Comparison of ENCODE assay signal across 9 mouse cellular contexts in genomic region chr1:163314829-163315301, GRCm38 (mm10). TPM values are rescaled to one million over a fixed set of nuclear protein-coding genes. Genes with fewer than 3 reads are reported as not detected.
DNase-seq lines count a peak whose midpoint lies in the region.
"Had no signal": no experiment of that assay in that cellular context is flagged by ENCODE, and none has a peak within 500 bp of the region (broad histone marks: within the 10 kb centered on the region; RNA-seq: fewer than 3 reads in every experiment).

No protein-coding gene starts in this region.

- H3K27ac ChIP-seq in heart, embryonic 10.5 days, result peak overlapping the region; percentile 69; the same call in 1 of the 2 replicates
- peak overlapping the region; percentile 75 for H3K27ac ChIP-seq in hindbrain, embryonic 10.5 days
- peak overlapping the region; percentile 38; the same call in 1 of the 2 replicates for H3K27ac ChIP-seq in midbrain, embryonic 10.5 days (replicated peaks)

- peak overlapping the region; percentile 73 for H3K4me3 ChIP-seq in heart, embryonic 10.5 days
- peak overlapping the region; percentile 65 for H3K4me3 ChIP-seq in hindbrain, embryonic 10.5 days
- H3K4me3 ChIP-seq in midbrain, embryonic 10.5 days, result peak overlapping the region; percentile 65

- H3K27me3 ChIP-seq in heart, embryonic 10.5 days (ENCODE audit: insufficient read depth, poor library complexity, severe bottlenecking), result peaks cover 52% of the 10 kb centered on the region
- H3K27me3 ChIP-seq in hindbrain, embryonic 10.5 days (ENCODE audit: insufficient read depth, poor library complexity, severe bottlenecking), result peaks cover 80% of the 10 kb centered on the region
- H3K27me3 ChIP-seq in midbrain, embryonic 10.5 days (ENCODE audit: low read depth, poor library complexity, severe bottlenecking), result peaks cover 80% of the 10 kb centered on the region

- no peaks in the 10 kb centered on the region for H3K36me3 ChIP-seq in heart, embryonic 10.5 days
- H3K36me3 ChIP-seq in hindbrain, embryonic 10.5 days, result no peaks in the 10 kb centered on the region
- no peaks in the 10 kb centered on the region for H3K36me3 ChIP-seq in midbrain, embryonic 10.5 days

- 2% methylated on average over 23 of the region's 23 CpGs for WGBS in heart, embryonic 10.5 days
- WGBS in hindbrain, embryonic 10.5 days, result under 1% methylated on average over 23 of the region's 23 CpGs
- under 1% methylated on average over 23 of the region's 23 CpGs for whole genome bisulfite sequencing in midbrain, embryonic 10.5 days

- H3K9me3 ChIP-seq in heart, embryonic 10.5 days, result no peaks in the 10 kb centered on the region
- H3K9me3 ChIP-seq in hindbrain, embryonic 10.5 days, result no peaks in the 10 kb centered on the region
- H3K9me3 ChIP-seq in midbrain, embryonic 10.5 days (replicated peaks), result no peaks in the 10 kb centered on the region

- peaks cover 20% of the 10 kb centered on the region for H3K4me1 ChIP-seq in heart, embryonic 10.5 days
- peaks cover 38% of the 10 kb centered on the region for H3K4me1 ChIP-seq in hindbrain, embryonic 10.5 days (replicated peaks)
- H3K4me1 ChIP-seq in midbrain, embryonic 10.5 days, result peaks cover 43% of the 10 kb centered on the region

- DNase-seq in heart, embryonic 10.5 days (ENCODE audit: low spot score), result no peak
- DNase-seq in heart, adult 8-10 months (ENCODE audit: low spot score), result no peak
- DNase-seq in NIH3T3 (ENCODE audit: low read depth), result peak; percentile 87
- peak; percentile 67 for DNase-seq in hindbrain, embryonic 10.5 days (ENCODE audit: low spot score)
- DNase-seq in midbrain, embryonic 10.5 days (ENCODE audit: low spot score), result peak; percentile 55
- DNase-seq in right cerebral cortex, adult 2 months (ENCODE audit: low spot score in 2 of 2), result no peak
- DNase-seq in cerebellum, adult 9-11 months, result no peak
- DNase-seq in frontal cortex, postnatal 14 days (ENCODE audit: low spot score in 2 of 2), result no peak
- DNase-seq: lung, postnatal 14 days had no signal

RNA-seq across cellular contexts. Expression of gene Prrx1, which starts 1.4 kb away (rescaled TPM):
- 7.9 and 20.3 TPM in 2 replicates for polyA plus RNA-seq in heart, embryonic 10.5 days (2016; fragmentation: Nextera tagmentation; extraction: Ambion mirVana)
- total RNA-seq in heart, adult 8-10 months (2022), result 10 to 100 TPM; 29.1 to 33.6 (median 30.5) TPM
- polyA plus RNA-seq in hindbrain, embryonic 10.5 days (2016; fragmentation: Nextera tagmentation; extraction: Ambion mirVana), result 28.9 and 33.1 TPM in 2 replicates
- 14.8 and 16.5 TPM in 2 replicates for polyA plus RNA-seq in midbrain, embryonic 10.5 days (2016; fragmentation: Nextera tagmentation; extraction: Ambion mirVana)

Comparison
In these comparisons a context has a peak if more than half of its experiments do, and no peak if none do; other contexts are left out.
1. DNase-seq: peak in NIH3T3 (single experiment), hindbrain, embryonic 10.5 days (single experiment) and midbrain, embryonic 10.5 days (single experiment); none in heart, embryonic 10.5 days (single experiment), heart, adult 8-10 months (single experiment), right cerebral cortex, adult 2 months (0 of 2), cerebellum, adult 9-11 months (single experiment) and frontal cortex, postnatal 14 days (0 of 2).
2. Peak in every context shown above with its lines, with median percentiles within 50 percentile points of each other: H3K27ac ChIP-seq and H3K4me3 ChIP-seq.